Mouse (Mus musculus): ENCODE results near the gene Snd1. TPM values are rescaled to one million over a fixed set of nuclear protein-coding genes. Genes with fewer than 3 reads are reported as not detected.

Snd1 gene
- polyA plus RNA-seq, 1 experiment, result 82.6 TPM

- TF ChIP-seq GATA1 (IDR thresholded peaks at IDR 0.05; ENCODE audit: low read length), result no peak
Measured at GRCm38 (mm10) chr6:28622963-28623362, 148.0 kb downstream of the Snd1 start.

DNA sequence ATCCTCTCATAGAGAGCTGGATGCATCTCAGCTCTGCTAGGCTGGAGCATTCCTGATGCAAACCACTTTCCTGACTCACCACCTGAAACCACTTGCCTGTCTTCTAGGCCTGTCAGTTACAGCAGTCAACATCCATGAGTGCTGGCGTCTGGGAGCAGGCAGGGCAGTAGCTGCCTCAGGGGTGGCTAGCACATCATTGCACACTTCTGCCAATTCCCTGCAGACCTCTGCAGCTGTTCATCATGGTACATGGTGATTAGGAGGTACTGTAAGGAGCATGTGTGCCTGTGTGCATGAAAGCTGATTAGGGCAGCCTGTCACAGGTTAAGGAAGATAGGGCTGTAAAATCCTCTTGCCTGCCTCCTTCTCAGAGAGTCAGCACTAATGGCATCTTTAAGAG lies 153.5 kb downstream of the Snd1 start:
- no peak for TF ChIP-seq GATA1 (IDR thresholded peaks at IDR 0.05; ENCODE audit: low read length)

GRCm38 (mm10) chr6:28629866-28630265 lies 154.9 kb downstream of the Snd1 start:
- no peak for TF ChIP-seq GATA1 (IDR thresholded peaks at IDR 0.05; ENCODE audit: low read length)

DNA sequence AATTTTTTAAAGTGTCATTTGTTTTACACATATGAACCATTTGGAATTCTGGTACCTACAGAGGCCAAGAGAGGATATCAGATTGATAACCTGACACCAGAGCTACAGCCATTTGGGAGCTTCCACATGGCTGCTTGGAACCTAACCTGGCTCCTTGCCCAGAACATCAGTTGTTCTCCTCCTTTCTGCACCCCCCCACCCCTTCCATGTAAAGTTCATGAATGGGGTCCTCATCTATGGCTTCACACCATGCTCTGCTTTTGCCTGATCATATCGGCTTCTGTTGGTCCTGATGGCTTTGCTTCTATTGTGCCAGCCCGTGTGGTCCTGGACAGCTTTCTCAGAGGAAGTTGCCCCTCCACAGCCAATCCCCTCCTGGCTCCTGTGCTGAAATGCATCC lies 156.0 kb downstream of the Snd1 start:
- no peak for TF ChIP-seq GATA1 (IDR thresholded peaks at IDR 0.05; ENCODE audit: low read length)

DNA sequence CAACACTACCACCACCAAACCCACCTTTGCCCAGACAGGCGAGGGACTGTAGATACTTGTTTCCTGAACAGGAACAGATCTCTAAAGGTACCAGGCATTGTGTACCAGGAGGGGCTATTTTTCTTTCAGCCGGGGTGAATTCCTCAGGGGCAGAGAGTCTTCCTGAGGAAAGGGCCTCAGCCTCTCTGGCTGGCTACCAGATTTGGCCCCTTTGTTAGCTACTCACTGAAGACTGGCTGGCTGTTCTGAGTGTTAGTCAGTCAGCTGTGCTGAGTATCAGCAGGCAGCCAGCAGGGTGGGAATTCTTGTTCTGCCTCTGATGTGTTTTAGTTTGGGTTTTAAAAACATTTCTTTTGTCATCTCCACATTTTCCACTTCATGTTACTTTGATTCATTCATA lies 158.2 kb downstream of the Snd1 start:
- no peak for TF ChIP-seq GATA1 (IDR thresholded peaks at IDR 0.05; ENCODE audit: low read length)

GRCm38 (mm10) chr6:28633656-28634055 lies 158.7 kb downstream of the Snd1 start:
- TF ChIP-seq GATA1 (IDR thresholded peaks at IDR 0.05; ENCODE audit: low read length), result no peak

DNA sequence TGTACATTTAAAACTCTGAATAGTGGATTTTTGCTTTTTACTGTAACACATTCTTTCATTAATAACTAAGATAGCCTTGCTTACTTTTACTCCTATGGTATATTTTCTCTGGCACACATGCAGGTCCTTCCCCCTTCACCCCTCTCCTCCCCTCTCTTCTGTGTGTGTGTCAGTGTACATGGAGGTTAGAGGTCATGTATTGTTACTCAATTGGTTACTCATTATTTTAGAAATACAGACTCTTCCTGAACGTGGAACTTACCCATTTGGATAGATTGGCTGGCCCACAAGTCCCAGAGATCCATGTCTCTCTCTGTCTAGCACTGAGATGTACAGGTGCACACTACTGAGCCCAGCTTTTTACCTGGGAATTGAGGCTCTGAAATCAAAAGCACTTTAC lies 160.2 kb downstream of the Snd1 start:
- no peak for TF ChIP-seq GATA1 (IDR thresholded peaks at IDR 0.05; ENCODE audit: low read length)

DNA sequence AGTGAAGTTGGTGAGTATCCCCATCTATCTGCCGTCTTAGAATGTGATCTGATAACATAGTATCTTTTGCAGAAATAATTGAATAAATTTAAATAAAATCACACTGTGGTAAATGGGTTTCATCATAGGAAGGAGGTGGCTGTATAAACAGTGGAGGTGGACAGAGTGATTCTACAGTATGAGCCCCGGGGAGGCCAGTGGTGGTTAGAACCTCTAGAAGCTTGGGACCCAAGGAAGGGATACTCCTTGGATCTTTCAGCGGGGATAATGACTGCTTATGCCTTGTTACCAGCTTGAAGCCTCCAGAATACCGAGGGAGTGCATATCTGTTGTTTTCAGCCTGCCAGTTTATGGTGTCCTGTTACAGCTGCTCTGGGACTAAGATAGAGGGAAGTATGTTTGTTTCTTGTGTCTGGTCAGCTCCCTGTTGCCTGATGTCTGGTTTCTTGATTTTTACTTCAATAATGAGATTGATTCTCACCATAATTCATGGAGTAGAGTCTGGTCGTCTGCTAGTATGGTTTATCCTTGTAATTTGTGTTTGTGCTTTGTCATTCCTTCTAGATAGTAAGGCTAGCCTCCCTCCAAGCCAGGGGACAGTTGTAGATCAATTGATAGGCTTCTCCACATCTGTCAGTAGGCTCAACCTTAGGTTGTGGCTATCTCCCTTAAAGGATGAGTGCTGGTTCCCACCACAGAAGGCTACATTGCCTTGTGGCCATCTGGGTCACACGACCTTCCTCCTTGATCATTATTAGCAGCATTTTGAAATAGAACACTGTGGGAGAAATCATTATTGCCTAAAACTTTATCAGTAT lies 160.8 kb downstream of the Snd1 start:
- TF ChIP-seq GATA1 (IDR thresholded peaks at IDR 0.05; ENCODE audit: low read length), result no peak

GRCm38 (mm10) chr6:28640088-28640487 lies 165.1 kb downstream of the Snd1 start:
- TF ChIP-seq GATA1 (IDR thresholded peaks at IDR 0.05; ENCODE audit: low read length), result no peak

GRCm38 (mm10) chr6:28642909-28643308 lies 168.0 kb downstream of the Snd1 start:
- no peak for TF ChIP-seq GATA1 (IDR thresholded peaks at IDR 0.05; ENCODE audit: low read length)

DNA sequence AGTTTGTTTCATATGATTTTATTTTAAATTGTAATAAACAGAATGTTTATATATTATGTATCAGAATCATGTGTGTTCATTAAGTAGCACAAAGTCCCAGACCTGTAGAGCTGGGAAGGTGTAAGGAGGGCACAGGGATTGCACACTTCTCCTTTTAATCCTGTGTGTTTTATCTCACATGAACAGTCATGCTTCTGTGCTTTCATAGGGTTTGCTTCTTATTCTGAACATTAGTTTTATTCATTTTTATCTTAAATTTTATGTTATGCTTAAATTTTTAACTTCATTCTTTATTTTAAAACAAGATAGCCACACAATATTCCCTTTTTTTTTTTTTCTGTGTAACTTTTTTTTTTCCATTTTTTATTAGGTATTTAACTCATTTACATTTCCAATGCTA lies 170.3 kb downstream of the Snd1 start:
- no peak for TF ChIP-seq GATA1 (IDR thresholded peaks at IDR 0.05; ENCODE audit: low read length)

GRCm38 (mm10) chr6:28656511-28656910 lies 181.6 kb downstream of the Snd1 start:
- no peak for TF ChIP-seq GATA1 (IDR thresholded peaks at IDR 0.05; ENCODE audit: low read length)

- no peak for TF ChIP-seq GATA1 (IDR thresholded peaks at IDR 0.05; ENCODE audit: low read length)
Measured at GRCm38 (mm10) chr6:28663004-28663403, 188.1 kb downstream of the Snd1 start.

- TF ChIP-seq GATA1 (IDR thresholded peaks at IDR 0.05; ENCODE audit: low read length), result no peak
Measured at GRCm38 (mm10) chr6:28663670-28664069, 188.7 kb downstream of the Snd1 start.

GRCm38 (mm10) chr6:28664716-28665115 lies 189.8 kb downstream of the Snd1 start:
- TF ChIP-seq GATA1 (IDR thresholded peaks at IDR 0.05; ENCODE audit: low read length), result no peak

DNA sequence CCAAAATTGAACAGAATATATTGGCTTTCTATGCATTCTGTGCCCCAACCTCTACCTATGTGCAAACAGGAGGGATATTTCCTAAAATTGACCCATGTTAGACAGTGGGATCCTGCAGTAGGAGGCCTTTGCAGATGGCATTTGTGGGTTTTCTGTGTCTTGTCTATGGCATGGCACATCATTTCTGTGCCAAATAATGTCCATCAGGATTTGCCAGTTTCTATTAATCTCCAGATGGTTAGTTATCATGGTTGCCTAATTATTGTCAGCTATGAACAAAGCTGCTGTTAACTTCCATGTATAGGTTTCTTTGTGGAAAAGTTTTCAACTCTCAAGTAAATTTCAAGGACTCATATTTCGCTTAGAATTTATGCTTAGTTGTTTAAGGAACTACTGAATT lies 192.6 kb downstream of the Snd1 start:
- TF ChIP-seq GATA1 (IDR thresholded peaks at IDR 0.05; ENCODE audit: low read length), result no peak

DNA sequence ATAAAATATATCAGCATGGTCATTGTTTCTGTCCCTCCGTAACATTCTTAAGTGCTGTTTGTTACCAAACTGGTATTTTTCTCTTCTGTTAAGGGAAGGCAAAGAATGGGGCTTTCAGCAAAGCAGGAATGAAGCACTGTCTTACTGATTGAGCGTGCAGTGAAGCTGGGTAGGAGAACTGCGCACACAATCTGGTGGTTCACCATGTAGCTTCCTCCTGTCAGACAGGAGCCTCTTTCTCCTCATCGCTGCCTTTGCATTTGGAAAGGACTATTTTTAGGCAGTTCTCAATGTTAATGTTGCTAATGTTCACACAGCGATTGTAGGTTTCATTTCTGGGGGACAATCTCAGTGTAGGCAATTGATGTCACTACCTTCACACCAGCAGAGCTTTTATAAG lies 194.3 kb downstream of the Snd1 start:
- no peak for TF ChIP-seq GATA1 (IDR thresholded peaks at IDR 0.05; ENCODE audit: low read length)

DNA sequence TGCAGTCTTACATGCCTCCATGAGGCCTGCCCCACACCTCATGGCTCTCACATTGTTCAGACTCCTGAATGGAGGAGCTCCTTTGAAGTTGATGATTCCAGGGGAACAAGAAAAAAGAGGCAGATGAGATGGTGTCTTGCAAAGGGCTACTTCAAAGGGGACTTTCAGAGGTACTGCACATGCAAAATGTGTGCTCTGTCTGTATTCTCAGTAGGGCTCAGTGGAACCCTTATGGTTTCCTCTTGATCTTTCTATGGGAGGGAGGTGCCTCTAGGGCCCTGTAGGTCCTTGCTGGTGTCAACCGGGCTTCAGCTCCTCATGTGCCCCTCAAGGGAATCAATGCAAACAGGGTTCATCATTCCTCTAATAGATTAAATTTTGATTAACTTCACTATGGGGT lies 197.4 kb downstream of the Snd1 start:
- no peak for TF ChIP-seq GATA1 (IDR thresholded peaks at IDR 0.05; ENCODE audit: low read length)
